Mouse (Mus musculus): ENCODE results near the gene Pax7. TPM values are rescaled to one million over a fixed set of nuclear protein-coding genes. Genes with fewer than 3 reads are reported as not detected.

Pax7 gene
- under 1 TPM; 0.15 to 0.64 TPM for total RNA-seq (2021)
- long read RNA-seq, experiment 1: 0 reads
- long read RNA-seq, experiment 2: 0 reads

DNA sequence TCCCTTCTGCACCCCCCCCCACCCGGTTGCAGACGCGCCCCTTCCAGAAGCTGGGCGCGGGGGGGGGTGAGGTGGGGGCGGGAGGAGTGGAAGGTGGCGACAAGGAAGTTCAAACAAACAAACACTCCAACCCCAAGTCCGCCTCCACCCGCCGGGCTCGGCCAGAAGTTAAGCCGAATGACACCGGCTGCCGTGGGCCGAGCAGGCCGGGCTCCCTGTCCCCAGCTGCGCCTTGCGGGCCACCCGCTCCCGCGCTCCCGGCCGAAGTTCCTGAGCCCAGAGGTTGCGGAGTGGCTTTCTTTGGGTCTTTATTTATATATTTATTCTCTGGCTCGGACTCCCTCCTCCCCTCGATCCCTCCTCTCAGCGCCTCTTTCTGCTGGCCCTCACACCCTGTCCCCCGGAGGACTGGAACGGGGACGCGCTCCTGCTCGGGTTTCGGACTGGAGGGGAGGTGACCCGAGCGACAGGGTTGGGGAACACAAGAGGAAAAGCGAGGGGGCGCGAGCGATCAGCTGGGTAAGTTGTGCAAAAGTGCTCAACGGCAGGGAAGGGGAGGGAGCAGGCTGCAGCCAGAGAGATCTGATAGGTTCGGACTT lies at the start of gene Pax7:
Gene Pax7 (minus strand): TSS at position 493 of the 599 bp plus-strand sequence.
- DNase-seq: peak; percentile 27

DNA sequence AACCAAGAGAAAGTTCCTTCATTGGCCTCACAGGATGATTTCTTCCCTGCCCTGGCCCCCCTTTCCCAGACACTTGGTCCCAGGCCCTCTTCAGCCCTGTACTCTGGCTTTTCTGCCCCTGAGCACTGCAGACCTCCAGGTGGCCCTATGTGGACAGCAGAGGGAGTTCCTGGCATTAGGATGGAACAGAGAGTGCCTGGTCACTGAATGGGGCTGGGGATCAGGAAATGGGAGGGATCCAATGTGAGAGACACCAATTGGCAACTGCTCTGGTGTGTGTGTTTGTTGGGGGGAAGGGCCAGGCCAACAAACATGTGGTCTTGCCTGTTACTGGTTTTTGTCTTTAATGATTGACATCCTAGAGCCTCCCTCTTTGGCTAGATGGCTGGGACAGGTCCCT lies 48.5 kb upstream of the Pax7 start:
- no peak for DNase-seq

GRCm38 (mm10) chr4:139879324-139879723 lies 46.0 kb upstream of the Pax7 start:
- no peak for DNase-seq

- no peak for DNase-seq
These were observed 45.1 kb upstream of the Pax7 start for GRCm38 (mm10) chr4:139878443-139878842.

- DNase-seq: peak; percentile 87
These were observed 43.9 kb upstream of the Pax7 start for GRCm38 (mm10) chr4:139877269-139877668.

DNA sequence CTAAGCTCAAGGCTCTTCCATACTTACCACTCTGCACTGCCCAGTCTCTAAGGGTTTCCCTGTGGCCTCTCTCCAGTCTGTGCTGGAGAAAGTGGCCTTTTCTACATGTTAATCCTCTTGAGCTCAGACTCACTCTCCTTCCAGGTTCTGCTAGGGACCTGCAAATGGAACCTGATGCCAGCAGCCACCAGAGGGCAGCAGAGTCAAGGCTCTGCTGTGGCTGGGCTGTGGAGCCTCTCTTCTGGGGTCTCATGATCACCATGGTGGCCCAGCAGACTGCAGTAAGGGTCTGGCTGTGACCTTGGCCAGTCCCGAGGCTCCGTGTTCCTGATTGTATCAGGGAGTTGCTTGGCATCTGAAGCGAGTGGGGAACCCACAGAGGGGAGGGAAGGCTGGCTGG lies 39.3 kb upstream of the Pax7 start:
- DNase-seq: peak; percentile 61

DNA sequence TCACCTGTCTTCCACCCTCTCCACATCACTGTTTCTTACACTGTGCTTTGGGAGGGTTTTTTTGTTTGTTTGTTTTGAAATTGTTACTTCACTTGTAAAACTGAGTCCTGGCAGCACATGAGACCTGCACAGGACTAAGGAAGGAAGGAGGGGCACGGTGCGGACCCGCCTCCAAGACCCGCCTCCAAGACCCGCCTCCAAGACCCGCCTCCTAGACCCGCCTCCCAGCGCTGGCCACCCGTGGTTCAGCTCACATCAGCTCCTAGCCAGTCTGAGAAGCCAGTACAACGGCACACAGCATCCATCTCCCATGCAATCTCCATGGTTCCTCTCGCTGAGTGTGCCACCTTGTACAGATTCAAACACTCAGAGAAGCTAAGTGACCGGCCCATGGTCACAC lies 38.4 kb upstream of the Pax7 start:
- DNase-seq: no peak

DNA sequence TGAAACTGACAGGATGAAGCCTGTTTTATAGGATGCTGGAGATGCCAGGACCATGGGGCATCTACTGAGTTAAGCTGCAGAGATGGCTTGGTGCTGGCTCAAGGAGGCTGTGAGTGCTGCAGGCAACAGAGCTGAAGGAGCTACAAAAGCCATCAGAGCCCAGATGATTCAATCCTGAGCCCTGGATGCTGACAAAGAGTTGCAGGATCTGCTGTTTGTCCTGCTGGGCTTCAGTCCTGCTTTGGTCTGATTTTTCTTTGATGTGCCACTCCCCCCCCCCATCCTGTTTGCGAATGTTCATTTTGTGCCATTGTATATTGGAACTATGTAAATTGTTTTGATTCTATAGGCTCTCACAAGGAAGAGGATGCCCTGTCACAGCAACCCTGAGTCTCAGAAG lies 29.9 kb upstream of the Pax7 start:
- no peak for DNase-seq

DNA sequence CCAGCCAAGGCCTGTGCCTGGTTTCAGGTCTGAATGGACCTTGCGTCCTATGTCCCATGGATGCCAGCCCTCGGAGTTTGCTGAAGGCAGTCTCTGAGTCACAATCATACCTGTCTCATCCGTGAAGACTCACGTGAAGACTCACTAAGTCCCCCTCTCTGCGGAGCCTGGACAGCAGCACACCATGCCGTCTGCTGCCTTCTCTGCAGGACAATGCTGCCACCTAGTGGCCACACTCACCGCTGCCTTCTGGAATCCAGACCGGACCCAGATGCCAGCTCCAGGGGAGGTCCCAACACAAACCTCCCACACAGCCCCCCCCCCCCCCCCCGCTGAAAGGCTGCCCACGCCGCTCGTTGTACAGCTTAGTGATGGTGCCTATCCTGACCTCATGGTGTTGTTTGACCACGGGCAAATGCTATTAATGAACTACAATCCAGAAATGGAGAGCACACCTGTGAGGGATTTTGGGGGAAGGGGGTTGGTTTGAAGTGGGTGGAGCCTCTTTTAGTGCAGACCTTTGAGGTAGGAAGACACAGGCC lies 25.4 kb upstream of the Pax7 start:
- DNase-seq: peak; percentile 92

- DNase-seq: no peak
These were observed 19.1 kb upstream of the Pax7 start for GRCm38 (mm10) chr4:139852219-139853035.

- DNase-seq: no peak
These were observed 18.1 kb upstream of the Pax7 start for GRCm38 (mm10) chr4:139851387-139851786.

DNA sequence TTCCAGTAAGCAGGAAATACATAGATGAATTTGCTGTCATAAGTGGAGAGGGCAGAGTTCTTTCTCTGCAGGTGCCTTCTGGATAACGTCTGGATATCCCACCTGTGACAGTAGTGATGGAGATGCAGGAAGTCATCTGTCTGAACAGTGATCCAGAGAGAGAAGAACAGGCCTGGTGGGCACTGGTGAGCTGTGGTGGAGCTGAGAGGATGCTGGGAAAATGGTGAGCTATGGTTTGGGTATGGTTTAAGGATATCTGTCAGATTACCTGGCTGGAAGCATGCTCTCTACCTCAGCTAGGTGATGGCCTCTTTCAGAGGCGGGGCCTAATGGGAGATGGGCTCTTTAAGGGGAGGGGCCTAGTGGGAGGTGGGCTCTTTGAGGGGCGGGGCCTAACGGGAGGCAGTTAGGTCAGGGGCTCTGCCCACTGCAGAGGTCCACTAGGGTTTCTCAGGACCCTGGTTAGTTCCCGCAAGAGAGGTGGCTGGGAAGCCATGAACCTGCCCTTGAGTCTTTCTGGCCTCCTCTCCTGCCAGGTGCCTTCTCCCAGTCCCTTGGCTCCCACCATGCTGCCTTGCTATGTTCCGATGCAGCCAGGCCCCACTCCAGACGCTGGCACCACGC lies 17.3 kb upstream of the Pax7 start:
- no peak for DNase-seq

GRCm38 (mm10) chr4:139843456-139843855 lies 10.1 kb upstream of the Pax7 start:
- no peak for DNase-seq

DNA sequence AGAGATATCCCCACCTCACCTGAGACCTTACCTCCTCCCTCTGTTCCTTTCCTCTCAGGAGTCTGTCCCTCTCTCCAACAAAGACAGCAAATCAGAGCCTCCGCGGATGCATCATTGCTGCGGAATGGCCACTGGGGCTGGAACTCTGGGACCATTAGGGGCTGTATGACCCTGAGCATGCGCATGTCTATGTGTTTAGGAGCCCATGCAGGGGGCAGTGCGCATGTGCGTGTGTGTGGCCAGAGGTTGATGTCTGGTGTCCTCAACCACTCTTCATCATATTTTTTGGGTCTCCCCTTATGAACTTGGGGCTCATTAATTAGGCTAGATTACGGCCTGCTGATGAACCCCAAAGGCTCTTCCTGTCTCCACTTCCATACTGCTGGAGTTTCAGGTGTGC lies 9.6 kb upstream of the Pax7 start:
- no peak for DNase-seq

DNA sequence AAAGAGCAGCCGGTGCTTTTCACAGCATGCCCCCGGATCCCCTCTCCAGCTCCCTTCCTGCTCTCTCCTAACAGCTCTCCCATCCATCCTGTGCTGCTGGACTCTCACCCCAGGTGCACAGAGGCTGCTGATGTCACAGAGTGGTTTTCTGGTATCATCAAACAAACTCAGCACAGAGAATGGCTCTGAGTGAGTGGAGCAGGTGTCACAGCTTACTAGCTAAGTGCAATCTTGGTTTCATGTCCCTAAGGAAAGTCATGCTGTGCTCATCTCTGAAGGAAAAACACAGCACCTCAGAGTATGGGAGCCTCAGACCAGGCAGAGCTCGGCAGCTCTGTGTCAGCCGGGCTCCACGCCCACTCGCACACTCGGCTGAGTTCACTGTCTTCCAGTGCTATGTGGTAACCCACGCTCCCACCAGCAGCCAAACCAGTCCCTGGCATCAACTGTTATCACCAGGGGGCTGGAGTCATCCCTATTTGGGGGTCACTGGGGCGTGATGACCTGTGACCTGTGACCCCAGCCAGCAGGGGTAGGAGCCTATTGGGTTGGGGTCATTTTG lies 7.7 kb upstream of the Pax7 start:
- DNase-seq: no peak

- no peak for DNase-seq
These were observed 7.1 kb upstream of the Pax7 start for GRCm38 (mm10) chr4:139840442-139840841.

GRCm38 (mm10) chr4:139836681-139837080 lies 3.4 kb upstream of the Pax7 start:
- no peak for DNase-seq

DNA sequence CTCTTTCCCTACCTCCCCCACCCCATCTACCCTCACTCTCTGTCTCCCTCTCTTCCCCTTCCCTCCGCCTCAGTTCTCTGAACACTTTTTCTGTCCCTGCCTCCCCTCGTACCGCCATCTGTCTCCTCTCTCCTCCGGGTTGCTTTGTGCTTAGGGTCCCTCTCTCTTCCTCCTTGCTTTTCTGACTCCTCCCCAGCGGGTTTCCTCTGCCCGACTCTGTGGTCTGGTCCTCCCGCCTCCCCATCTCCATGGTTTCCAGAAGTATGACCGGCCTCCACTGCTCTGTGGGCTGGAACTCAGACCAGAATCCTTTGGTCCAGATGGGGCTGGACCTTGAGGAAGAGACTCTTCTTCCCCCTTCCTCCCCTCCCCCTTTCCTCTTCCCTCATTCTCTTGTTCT lies 2.9 kb upstream of the Pax7 start:
- no peak for DNase-seq

DNA sequence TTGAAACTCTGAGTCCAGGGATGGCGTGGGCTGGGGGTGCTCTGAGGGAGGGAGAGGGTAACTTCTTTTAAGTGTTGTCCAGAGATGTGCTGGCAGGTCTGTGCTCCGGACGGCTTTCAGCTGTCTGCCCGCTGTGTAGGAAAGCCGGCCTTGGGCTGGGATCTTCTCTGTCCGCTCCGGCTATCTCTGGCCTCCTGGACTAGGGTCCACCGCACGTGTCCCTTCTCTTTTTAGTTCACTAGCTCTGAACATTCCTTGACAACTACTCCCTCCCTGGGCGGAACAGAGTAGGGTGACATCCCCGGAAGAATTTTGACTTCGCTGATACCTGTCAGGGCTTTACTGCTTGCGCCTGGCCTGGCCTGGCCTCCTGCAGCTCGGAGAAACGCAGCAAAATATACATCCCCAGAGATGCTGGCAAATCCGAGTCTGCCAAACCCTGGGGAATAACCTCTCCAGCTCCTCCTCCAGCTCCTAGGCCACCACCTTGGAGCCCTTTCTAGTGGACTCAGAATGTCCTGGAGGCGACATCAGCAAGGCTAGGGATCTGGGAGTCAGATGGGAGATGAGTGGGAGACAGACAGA lies 581 bp upstream of the Pax7 start:
- DNase-seq: no peak

- no peak for DNase-seq
These were observed 870 bp downstream of the Pax7 start for GRCm38 (mm10) chr4:139832281-139833035.

DNA sequence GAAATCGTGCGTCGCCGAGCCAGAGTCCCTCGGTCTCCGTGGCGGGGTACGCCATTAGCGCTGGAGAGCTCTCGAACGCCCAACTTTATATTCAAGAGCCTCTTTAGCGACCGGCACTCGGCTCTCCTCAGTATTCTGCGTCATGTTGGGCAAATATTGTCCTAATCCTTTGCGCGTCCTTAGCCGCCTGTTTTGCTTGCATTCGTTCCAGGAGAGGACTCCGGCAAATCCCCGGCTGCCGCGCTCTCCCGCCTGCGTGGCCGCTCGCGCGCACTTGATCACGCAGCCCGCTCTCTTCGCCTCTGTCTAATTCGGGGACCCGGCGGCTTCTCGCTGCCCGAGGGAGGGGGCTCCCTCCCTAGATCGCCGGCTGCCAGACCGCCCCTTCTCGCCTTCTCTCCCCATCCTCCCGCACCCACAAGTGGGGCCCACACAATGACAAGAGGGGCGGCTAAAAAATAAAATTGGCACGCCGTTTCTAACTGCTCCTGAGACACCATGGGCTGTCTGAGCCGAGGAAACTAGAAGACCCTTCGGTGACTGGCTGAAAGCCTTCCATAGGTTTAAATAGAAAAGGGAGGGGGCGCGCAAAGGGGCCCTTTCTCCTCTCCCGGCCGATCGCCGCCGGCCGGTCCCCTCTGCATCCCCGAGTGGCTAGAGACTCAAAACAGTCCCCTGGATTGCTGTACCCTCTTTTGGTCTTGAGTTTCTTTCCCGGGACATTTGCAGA lies 1.7 kb downstream of the Pax7 start:
- DNase-seq: no peak

Measured in adrenal gland, postnatal 10 days (tissue).